Mouse (Mus musculus) liver, embryonic 14.5 days (tissue): ENCODE measurements around the gene Ccdc12. TPM values are rescaled to one million over a fixed set of nuclear protein-coding genes. Genes with fewer than 3 reads are reported as not detected.
"Not testable (repeated sequence)": the region's sequence is repeated elsewhere in the genome, so short reads cannot be mapped to it uniquely, and the experiment has no call there.

Source experiments
- ATAC-seq: fragments of 200-750 bp; cut with Nextera tagmentation; 2 replicates; pipeline ENCODE4 v1.8.0; 2017; ENCODE audit warnings: moderate number of reproducible peaks, mild to moderate bottlenecking, moderate library complexity; ENCODE audit not compliant: insufficient read depth
- DNase-seq, 3 experiments: peaks; one replicate each; pipeline ENCODE4 v3.0.0-alpha.2; 2012 to 2013; ENCODE audit warnings: low read depth in 3 of 3, low spot score in 3 of 3
- H3K27ac ChIP-seq: fragments of 300-500 bp; sonication (generic); 2 replicates; pipeline ENCODE4 v1.5.1; 2014; ENCODE audit warnings: moderate library complexity, mild to moderate bottlenecking, control low read depth, inconsistent platforms
- H3K27me3 ChIP-seq: fragments of 300-500 bp; sonication (generic); 2 replicates; pipeline ENCODE4 v1.6.1; 2014; ENCODE audit warnings: mild to moderate bottlenecking, low read length, moderate library complexity; ENCODE audit not compliant: control insufficient read depth, insufficient read depth
- H3K36me3 ChIP-seq: fragments of 300-500 bp; sonication (generic); replicated peaks from 2 replicates; pipeline ENCODE4 v1.6.1; 2014; ENCODE audit warnings: low read depth; ENCODE audit not compliant: control insufficient read depth, insufficient read depth
- H3K4me1 ChIP-seq, 2 experiments: fragments of 200-500 bp in 1 of 2; fragments of 300-500 bp in 1 of 2; sonication (generic) in 1 of 2; replicated peaks; 2 replicates each; pipeline ENCODE4 v1.6.1; 2012 to 2014; ENCODE audit warnings: antibody characterized with exemption in 1 of 2, inconsistent platforms in 1 of 2, low read length in 1 of 2; ENCODE audit not compliant: control insufficient read depth in 2 of 2, insufficient read depth in 2 of 2
- H3K4me2 ChIP-seq: fragments of 300-500 bp; sonication (generic); 2 replicates; pipeline ENCODE4 v1.6.1; 2014; ENCODE audit warnings: low read depth, mild to moderate bottlenecking, control low read depth, moderate library complexity
- H3K4me3 ChIP-seq, 2 experiments: fragments of 200-500 bp in 1 of 2; fragments of 300-500 bp in 1 of 2; sonication (generic) in 1 of 2; 2 replicates each; pipeline ENCODE4 v1.5.1; 2012 to 2014; ENCODE audit warnings: low read depth in 2 of 2, low read length in 2 of 2, mild to moderate bottlenecking in 2 of 2, control low read depth in 1 of 2, inconsistent platforms in 1 of 2, moderate library complexity in 1 of 2; ENCODE audit not compliant: insufficient read depth in 1 of 2
- H3K9ac ChIP-seq: fragments of 300-500 bp; sonication (generic); replicated peaks from 2 replicates; pipeline ENCODE4 v1.6.1; 2014; ENCODE audit warnings: mild to moderate bottlenecking, control low read depth, moderate library complexity
- H3K9me3 ChIP-seq: fragments of 300-500 bp; sonication (generic); 2 replicates; pipeline ENCODE4 v1.6.1; 2016; ENCODE audit warnings: low read length, mixed read lengths; ENCODE audit not compliant: control insufficient read depth
- CTCF ChIP-seq: IDR thresholded peaks from 2 replicates; pipeline ENCODE4 v1.5.1; 2016; ENCODE audit warnings: antibody characterized with exemption, low read depth, control low read depth
- EP300 ChIP-seq: IDR thresholded peaks from 2 replicates; pipeline ENCODE4 v1.6.1; 2016; ENCODE audit warnings: antibody characterized with exemption, low read depth
- WGBS: fragments of 180-500 bp; shearing (Covaris S2); extraction: QIAGEN DNeasy Blood & Tissue Kit; methylation state at CpG from one replicate; pipeline ENCODE4 v1.1.7; 2014; ENCODE audit not compliant: insufficient replicate concordance; 5-methylcytosine and 5-hydroxymethylcytosine counted together
- polyA plus RNA-seq, 2 experiments: library from polyadenylated mRNA; depleted of rRNA in 1 of 2; stranded (reverse) in 1 of 2; unstranded in 1 of 2; fragments of >200 nt; fragmentation: Nextera tagmentation in 1 of 2; extraction: Ambion mirVana in 1 of 2; gene quantifications; 2 replicates each; pipeline versions ENCODE4 v1.2.1 to v1.2.3; 2012 to 2014

Gene Ccdc12
- polyA plus RNA-seq, 2 experiments, result 64.5 to 66.0 TPM

- H3K27me3 ChIP-seq, result no peaks in the 10 kb centered on the region
- no peak overlapping the region for H3K4me2 ChIP-seq
- no peak overlapping the region for H3K27ac ChIP-seq
- WGBS, result 50% methylated on average over 5 of the region's 5 CpGs
- no peaks in the 10 kb centered on the region for H3K9me3 ChIP-seq
- no peak overlapping the region for H3K9ac ChIP-seq
- H3K36me3 ChIP-seq, result no peaks in the 10 kb centered on the region
- no peak for TF ChIP-seq CTCF
- TF ChIP-seq EP300, result no peak
- H3K4me1 ChIP-seq, result peaks cover 0 to 19% of the 10 kb centered on the region in 2 experiments; a peak in 2 of 4 replicates
- no peak for ATAC-seq
- no peak for DNase-seq
- no peak overlapping the region for H3K4me3 ChIP-seq
Measured at GRCm38 (mm10) chr9:110682255-110682654, 26.0 kb downstream of the Ccdc12 start.

- not testable (repeated sequence) for H3K27ac ChIP-seq, H3K9ac ChIP-seq, ATAC-seq, DNase-seq, H3K4me2 ChIP-seq, H3K36me3 ChIP-seq, H3K4me3 ChIP-seq, H3K27me3 ChIP-seq, H3K9me3 ChIP-seq
- WGBS, result 81% methylated on average over 2 of the region's 3 CpGs
- H3K4me1 ChIP-seq, result peaks cover 0 to 19% of the 10 kb centered on the region in 2 experiments; a peak in 2 of 4 replicates
Measured at GRCm38 (mm10) chr9:110682697-110683096, 26.4 kb downstream of the Ccdc12 start.

GRCm38 (mm10) chr9:110683574-110684099 lies 27.3 kb downstream of the Ccdc12 start:
- TF ChIP-seq CTCF (no peak), EP300 (no peak)
- no peak for ATAC-seq
- no peaks in the 10 kb centered on the region for H3K27me3 ChIP-seq
- 63% methylated on average over 4 of the region's 4 CpGs for WGBS
- no peak overlapping the region for H3K4me3 ChIP-seq
- H3K36me3 ChIP-seq, result no peaks in the 10 kb centered on the region
- no peaks in the 10 kb centered on the region for H3K9me3 ChIP-seq
- no peak overlapping the region for H3K27ac ChIP-seq
- peaks cover 0 to 19% of the 10 kb centered on the region in 2 experiments; a peak in 2 of 4 replicates for H3K4me1 ChIP-seq
- H3K9ac ChIP-seq, result no peak overlapping the region
- no peak overlapping the region for H3K4me2 ChIP-seq
- DNase-seq, result no peak

- ATAC-seq, result no peak
- Histone ChIP-seq H3K9ac (no peak overlapping the region), H3K27me3 (no peaks in the 10 kb centered on the region), H3K4me2 (no peak overlapping the region), H3K9me3 (no peaks in the 10 kb centered on the region), H3K4me3 (no peak overlapping the region), H3K36me3 (no peaks in the 10 kb centered on the region), H3K27ac (no peak overlapping the region), H3K4me1 (peaks cover 0 to 19% of the 10 kb centered on the region in 2 experiments; a peak in 2 of 4 replicates)
- WGBS, result 60% methylated on average over 6 of the region's 6 CpGs
- TF ChIP-seq CTCF (no peak), EP300 (no peak)
- no peak for DNase-seq
Measured at GRCm38 (mm10) chr9:110684100-110684831, 28.0 kb downstream of the Ccdc12 start.

- Histone ChIP-seq H3K36me3 (no peaks in the 10 kb centered on the region), H3K9ac (no peak overlapping the region), H3K4me2 (no peak overlapping the region), H3K4me3 (no peak overlapping the region), H3K4me1 (peaks cover 0 to 19% of the 10 kb centered on the region in 2 experiments; a peak in 2 of 4 replicates), H3K9me3 (no peaks in the 10 kb centered on the region), H3K27ac (no peak overlapping the region), H3K27me3 (no peaks in the 10 kb centered on the region)
- TF ChIP-seq CTCF (no peak), EP300 (no peak)
- ATAC-seq, result no peak
- WGBS, result 74% methylated on average over 8 of the region's 8 CpGs
- no peak for DNase-seq
Measured at GRCm38 (mm10) chr9:110685187-110685586, 28.9 kb downstream of the Ccdc12 start.
